27 mouse cellular contexts compared by ENCODE assay signal in the genomic region with DNA sequence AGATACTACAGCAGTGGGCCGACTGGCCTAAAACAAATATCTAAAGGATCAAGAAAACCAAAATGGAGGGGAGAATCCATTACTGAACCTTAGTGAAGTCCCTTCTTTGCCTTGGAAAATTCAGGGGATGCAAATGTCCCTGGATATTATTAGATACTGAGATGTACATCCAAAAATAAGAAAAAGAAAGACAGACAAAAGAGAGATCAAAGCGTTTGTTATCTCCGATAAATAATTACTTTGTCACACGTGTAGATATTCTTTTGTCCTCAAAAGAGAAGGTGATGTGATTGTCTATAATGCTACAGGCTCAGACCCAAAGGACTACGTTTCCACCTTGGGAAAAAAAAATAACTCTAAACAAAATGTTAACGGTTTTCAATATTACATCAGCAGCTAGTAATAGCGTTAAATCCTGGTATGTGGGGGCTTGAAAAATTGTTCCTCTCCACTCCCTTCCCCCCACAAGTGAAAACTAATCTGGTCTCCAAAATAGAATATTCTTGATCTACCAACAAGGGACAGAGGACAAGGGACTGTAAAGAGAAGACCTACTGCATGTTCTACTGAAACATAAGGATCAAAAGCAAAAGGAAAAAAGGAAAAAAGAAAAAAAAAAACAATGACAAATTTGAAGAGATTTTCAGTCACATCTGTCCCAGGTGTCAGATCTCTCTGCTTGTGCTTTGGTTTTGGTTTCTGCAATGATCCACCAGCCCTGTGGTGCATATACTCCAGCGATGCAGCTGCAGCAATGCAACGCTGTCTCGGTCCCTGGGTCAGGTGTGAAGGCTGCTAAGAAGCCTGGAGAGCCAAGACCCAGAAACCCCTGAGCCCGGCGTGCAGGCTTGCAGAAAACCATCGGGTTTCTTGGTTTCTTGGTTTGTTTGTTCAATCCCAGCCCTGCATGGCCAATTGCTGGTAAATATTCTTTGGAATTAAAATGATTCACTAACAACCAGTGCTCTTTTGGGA.
DNase-seq lines count a peak whose midpoint lies in the region; ATAC-seq lines count a peak whose summit lies in the region.
"Had no signal": no experiment of that assay in that cellular context is flagged by ENCODE, and none has a peak within 500 bp of the region (broad histone marks: within the 10 kb centered on the region; RNA-seq: fewer than 3 reads in every experiment).

No protein-coding gene starts in this region.

- H3K4me3 ChIP-seq in hindbrain, embryonic 11.5 days (ENCODE audit: low read depth, low read length): no peak overlapping the region
- no peak overlapping the region for H3K4me3 ChIP-seq in hindbrain, embryonic 12.5 days
- H3K4me3 ChIP-seq: hindbrain, embryonic 13.5 days; liver, embryonic 12.5 days; neural tube, embryonic 15.5 days had no signal

- no peak overlapping the region for H3K9ac ChIP-seq in hindbrain, embryonic 11.5 days (ENCODE audit: low read depth, low read length)
- H3K9ac ChIP-seq in hindbrain, embryonic 12.5 days: no peak overlapping the region
- H3K9ac ChIP-seq: hindbrain, embryonic 13.5 days; liver, embryonic 12.5 days; liver, postnatal 0 days; neural tube, embryonic 15.5 days had no signal

- ATAC-seq in hindbrain, embryonic 11.5 days (ENCODE audit: low FRiP score): no peak
- no peak for ATAC-seq in hindbrain, embryonic 12.5 days (ENCODE audit: low FRiP score)
- ATAC-seq: forebrain, embryonic 14.5 days; intestine, postnatal 0 days; liver, embryonic 12.5 days; liver, postnatal 0 days had no signal

- no peak overlapping the region for H3K27ac ChIP-seq in hindbrain, embryonic 11.5 days (ENCODE audit: low read depth, low read length)
- no peak overlapping the region for H3K27ac ChIP-seq in hindbrain, embryonic 12.5 days
- H3K27ac ChIP-seq: hindbrain, embryonic 13.5 days; liver, embryonic 12.5 days; neural tube, embryonic 15.5 days; stomach, postnatal 0 days had no signal

- no peaks in the 10 kb centered on the region for H3K36me3 ChIP-seq in hindbrain, embryonic 11.5 days (ENCODE audit: control insufficient read depth, insufficient read depth, low read length)
- no peaks in the 10 kb centered on the region for H3K36me3 ChIP-seq in hindbrain, embryonic 12.5 days
- H3K36me3 ChIP-seq: G1E; hindbrain, embryonic 13.5 days; liver, embryonic 12.5 days; neural tube, embryonic 15.5 days had no signal

- H3K4me2 ChIP-seq in hindbrain, embryonic 11.5 days (replicated peaks; ENCODE audit: low read depth, low read length): no peak overlapping the region
- H3K4me2 ChIP-seq in hindbrain, embryonic 12.5 days (replicated peaks): no peak overlapping the region
- H3K4me2 ChIP-seq: hindbrain, embryonic 13.5 days; neural tube, embryonic 15.5 days had no signal

- peaks cover 6% of the 10 kb centered on the region for H3K4me1 ChIP-seq in hindbrain, embryonic 11.5 days (replicated peaks; ENCODE audit: control insufficient read depth, insufficient read depth, low read length)
- peaks cover 23% of the 10 kb centered on the region for H3K4me1 ChIP-seq in hindbrain, embryonic 12.5 days

- DNase-seq in hindbrain, embryonic 11.5 days (ENCODE audit: low spot score): peak; percentile 41
- peak; percentile 38 for DNase-seq in retina, postnatal 1 day
- DNase-seq in retina, embryonic 14.5 days (ENCODE audit: low spot score): no peak
- peak; percentile 26 for DNase-seq in induced T-regulatory cell, adult 2 months (ENCODE audit: low read depth)
- DNase-seq in naive thymus-derived CD4-positive, alpha-beta T cell, adult 2 months (ENCODE audit: low read depth): peak; percentile 6
- DNase-seq in frontal cortex, postnatal 36 days (ENCODE audit: low spot score in 2 of 2): no peak
- DNase-seq: adrenal gland, adult 8-10 months; cerebellum, adult 8-10 months; cerebellum, postnatal 36 days; gastrocnemius, postnatal 10 days; kidney, adult 9 months; kidney, postnatal 10 days; layer of hippocampus, adult 9-11 months; liver, postnatal 0 days; lung, postnatal 10 days; right cerebral cortex, adult 18-20 months; right cerebral cortex, postnatal 4 days; thymus, adult 18-20 months; thymus, postnatal 36 days had no signal

- WGBS in hindbrain, embryonic 11.5 days: 6% methylated on average over 13 of the region's 13 CpGs
- WGBS in hindbrain, embryonic 12.5 days: 6% methylated on average over 13 of the region's 13 CpGs

- H3K27me3 ChIP-seq in hindbrain, embryonic 11.5 days (ENCODE audit: control insufficient read depth, insufficient read depth, low read length): peaks cover 32% of the 10 kb centered on the region
- H3K27me3 ChIP-seq in hindbrain, embryonic 12.5 days: peaks cover 47% of the 10 kb centered on the region

- H3K9me3 ChIP-seq in hindbrain, embryonic 11.5 days (ENCODE audit: control insufficient read depth, low read length): no peaks in the 10 kb centered on the region
- no peaks in the 10 kb centered on the region for H3K9me3 ChIP-seq in hindbrain, embryonic 12.5 days (replicated peaks)
- H3K9me3 ChIP-seq: G1E; hindbrain, embryonic 13.5 days; liver, embryonic 12.5 days; neural tube, embryonic 15.5 days had no signal

Comparison
In these comparisons a context has a peak if more than half of its experiments do, and no peak if none do; other contexts are left out.
1. DNase-seq: peak in hindbrain, embryonic 11.5 days (single experiment), retina, postnatal 1 day (single experiment), induced T-regulatory cell, adult 2 months (single experiment) and naive thymus-derived CD4-positive, alpha-beta T cell, adult 2 months (single experiment); none in retina, embryonic 14.5 days (single experiment) and frontal cortex, postnatal 36 days (0 of 2).